Mouse (Mus musculus): Measurements from ENCODE around the gene Dld.

GRCm38 (mm10) chr12:31327139-31327538 lies 24.1 kb downstream of the Dld start:
- TF ChIP-seq CTCF (conservative IDR thresholded peaks at IDR 0.05; ENCODE audit: low read length) (no peak), POU5F1 (IDR thresholded peaks at IDR 0.05; ENCODE audit: borderline replicate concordance, low read length) (no peak)
